Mouse (Mus musculus) liver, adult 2 months (tissue): Measurements from ENCODE around the gene Atp8b5. TPM values are rescaled to one million over a fixed set of nuclear protein-coding genes. Genes with fewer than 3 reads are reported as not detected.

ENCODE experiments used
- DNase-seq: peaks from one replicate; pipeline ENCODE4 v3.0.0-alpha.2; 2011; ENCODE audit warnings: low read depth, low spot score; ENCODE audit errors: extremely low read depth
- H3K27ac ChIP-seq: fragments of 200-500 bp; replicated peaks from 2 replicates; pipeline ENCODE4 v1.5.1; 2012; ENCODE audit warnings: low read depth, mild to moderate bottlenecking, control low read depth, inconsistent platforms, low read length; ENCODE audit not compliant: insufficient read depth
- H3K27me3 ChIP-seq: fragments of 200-500 bp; 2 replicates; pipeline ENCODE4 v1.6.1; 2012; ENCODE audit warnings: mild to moderate bottlenecking, moderate library complexity, low read length, inconsistent platforms; ENCODE audit not compliant: control insufficient read depth, insufficient read depth
- H3K36me3 ChIP-seq: fragments of 200-500 bp; 2 replicates; pipeline ENCODE4 v1.6.1; 2012; ENCODE audit warnings: low read length, inconsistent platforms; ENCODE audit not compliant: control insufficient read depth, insufficient read depth
- H3K4me1 ChIP-seq: fragments of 200-500 bp; 2 replicates; pipeline ENCODE4 v1.6.1; 2011; ENCODE audit warnings: low read length; ENCODE audit not compliant: control insufficient read depth, insufficient read depth
- H3K4me3 ChIP-seq: fragments of 200-500 bp; 2 replicates; pipeline ENCODE4 v1.5.1; 2011; ENCODE audit warnings: low read depth, mild to moderate bottlenecking, control low read depth, low read length, moderate library complexity; ENCODE audit not compliant: insufficient read depth
- H3K79me2 ChIP-seq: fragments of 200-500 bp; 2 replicates; pipeline ENCODE4 v1.6.1; 2012; ENCODE audit warnings: inconsistent platforms, mild to moderate bottlenecking, low read length, moderate library complexity; ENCODE audit not compliant: control insufficient read depth, insufficient read depth
- H3K9ac ChIP-seq: fragments of 200-500 bp; 2 replicates; pipeline ENCODE4 v1.6.1; 2012; ENCODE audit warnings: low read depth, mild to moderate bottlenecking, control low read depth, inconsistent platforms, low read length
- CTCF ChIP-seq: fragments of 200-500 bp; IDR thresholded peaks from 2 replicates; pipeline ENCODE4 v1.5.1; 2011; ENCODE audit warnings: low read depth, low read length, control low read depth
- POLR2A ChIP-seq: fragments of 200-500 bp; IDR thresholded peaks from 2 replicates; pipeline ENCODE4 v1.6.1; 2011; ENCODE audit warnings: low read length, control low read depth; ENCODE audit not compliant: insufficient read depth; ENCODE audit errors: extremely low read depth
- WGBS: fragments of 180-500 bp; shearing (Covaris S2); methylation state at CpG from one replicate; pipeline ENCODE4 v1.1.7; 2018; 5-methylcytosine and 5-hydroxymethylcytosine counted together
- polyA plus RNA-seq: library from polyadenylated mRNA; depleted of rRNA; stranded (reverse); fragments of >200 nt; gene quantifications from 2 replicates; pipeline ENCODE4 v1.2.3, GENCODE M21; 2012
- total RNA-seq: library from RNA; depleted of rRNA; stranded (reverse); fragments of >200 nt; gene quantifications from 2 replicates; pipeline ENCODE4 v1.2.3, GENCODE M21; 2014

Atp8b5 gene
- total and polyA plus RNA-seq, 2 experiments, result 0.28 to 0.44 TPM

DNA sequence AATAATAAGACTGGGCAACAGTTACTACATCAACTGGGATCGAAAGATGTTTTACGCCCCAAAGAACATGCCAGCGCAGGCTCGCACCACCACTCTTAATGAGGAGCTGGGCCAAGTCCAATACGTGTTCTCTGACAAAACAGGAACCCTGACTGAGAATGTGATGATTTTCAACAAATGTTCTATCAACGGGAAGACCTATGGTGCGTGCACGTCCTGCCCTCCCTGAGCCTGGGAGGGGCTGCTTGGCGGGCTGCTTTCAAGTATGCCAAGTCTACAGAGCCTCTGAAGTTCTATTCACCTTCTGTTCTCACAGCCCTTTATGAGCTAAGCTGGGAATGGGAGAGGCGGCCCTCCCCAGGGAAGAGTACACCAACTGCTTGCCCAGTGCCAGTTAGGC is 75.5 kb downstream of the Atp8b5 start:
- Histone ChIP-seq H3K79me2 (no peaks in the 10 kb centered on the region), H3K9ac (no peak overlapping the region), H3K27me3 (no peaks in the 10 kb centered on the region), H3K4me1 (no peaks in the 10 kb centered on the region), H3K4me3 (no peak overlapping the region), H3K27ac (no peak overlapping the region), H3K36me3 (no peaks in the 10 kb centered on the region)
- 95% methylated on average over 10 of the region's 10 CpGs for WGBS
- TF ChIP-seq POLR2A (no peak), CTCF (no peak)
- DNase-seq, result no peak

- no peak overlapping the region for H3K27ac ChIP-seq
- H3K4me3 ChIP-seq, result no peak overlapping the region
- no peak for DNase-seq
- TF ChIP-seq CTCF (no peak), POLR2A (no peak)
- no peak overlapping the region for H3K9ac ChIP-seq
- peaks cover 9% of the 10 kb centered on the region for H3K4me1 ChIP-seq
- H3K79me2 ChIP-seq, result no peaks in the 10 kb centered on the region
- 84% methylated on average over 2 of the region's 2 CpGs for WGBS
- no peaks in the 10 kb centered on the region for H3K27me3 ChIP-seq
- no peaks in the 10 kb centered on the region for H3K36me3 ChIP-seq
Observed at GRCm38 (mm10) chr4:43344932-43345331, 78.0 kb downstream of the Atp8b5 start.

- peak; percentile 59 for DNase-seq
Observed at GRCm38 (mm10) chr4:43349206-43349605, 82.2 kb downstream of the Atp8b5 start.

DNA sequence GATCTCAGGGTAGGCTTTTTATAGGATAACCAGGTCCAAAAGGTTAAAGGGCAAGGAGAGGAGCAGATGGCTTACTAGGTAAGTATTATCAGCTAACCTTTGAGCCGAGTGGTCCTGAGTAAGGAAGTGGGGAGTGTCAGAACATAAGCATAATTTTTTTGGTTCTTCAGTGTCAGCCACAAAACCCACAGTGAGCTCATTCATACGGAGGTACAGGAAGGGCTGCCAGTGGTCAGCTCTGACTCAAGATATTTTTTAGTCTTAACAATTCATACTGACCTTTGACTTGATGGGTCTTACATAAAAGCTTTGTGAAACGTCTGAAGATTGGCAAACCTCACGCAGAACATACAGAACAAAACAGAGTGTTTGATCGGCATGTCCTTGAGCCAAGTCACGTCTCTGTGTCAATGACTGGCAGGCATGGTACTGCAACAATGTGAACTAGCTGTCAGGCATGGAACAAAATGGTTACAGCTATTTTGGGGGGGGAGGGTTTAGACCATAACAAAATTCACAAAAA is 83.1 kb downstream of the Atp8b5 start:
- H3K36me3 ChIP-seq, result no peaks in the 10 kb centered on the region
- peak; percentile 76 for DNase-seq
- H3K4me1 ChIP-seq, result peaks cover 12% of the 10 kb centered on the region
- H3K79me2 ChIP-seq, result no peaks in the 10 kb centered on the region
- TF ChIP-seq CTCF (no peak), POLR2A (no peak)
- H3K4me3 ChIP-seq, result no peak overlapping the region
- H3K27ac ChIP-seq, result no peak overlapping the region
- 18% methylated on average over 6 of the region's 6 CpGs for WGBS
- no peaks in the 10 kb centered on the region for H3K27me3 ChIP-seq
- H3K9ac ChIP-seq, result no peak overlapping the region

More at GRCm38 (mm10) chr4:43349206-43349605, 82.2 kb downstream of the Atp8b5 start:
- Histone ChIP-seq H3K36me3 (no peaks in the 10 kb centered on the region), H3K4me3 (no peak overlapping the region), H3K79me2 (no peaks in the 10 kb centered on the region), H3K27me3 (no peaks in the 10 kb centered on the region), H3K9ac (no peak overlapping the region), H3K27ac (peak overlapping the region; percentile 31; the same call in 1 of the 2 replicates), H3K4me1 (peaks cover 12% of the 10 kb centered on the region)
- WGBS, result 59% methylated on average over 5 of the region's 5 CpGs
- no peak for TF ChIP-seq POLR2A

GRCm38 (mm10) chr4:43353662-43354061 is 86.7 kb downstream of the Atp8b5 start:
- DNase-seq, result peak; percentile 13
- Histone ChIP-seq H3K36me3 (no peaks in the 10 kb centered on the region), H3K27ac (no peak overlapping the region), H3K9ac (no peak overlapping the region), H3K79me2 (no peaks in the 10 kb centered on the region), H3K27me3 (no peaks in the 10 kb centered on the region), H3K4me1 (peaks cover 12% of the 10 kb centered on the region), H3K4me3 (no peak overlapping the region)
- TF ChIP-seq POLR2A, result no peak
- no peak for TF ChIP-seq CTCF
- 87% methylated on average over 6 of the region's 6 CpGs for WGBS

GRCm38 (mm10) chr4:43364914-43365560 is 98.1 kb downstream of the Atp8b5 start:
- H3K36me3 ChIP-seq, result no peaks in the 10 kb centered on the region
- peak; percentile 81 for DNase-seq
- H3K27ac ChIP-seq, result no peak overlapping the region
- WGBS, result 49% methylated on average over 11 of the region's 11 CpGs
- H3K4me1 ChIP-seq, result peaks cover 4% of the 10 kb centered on the region; the same call in 1 of the 2 replicates
- no peaks in the 10 kb centered on the region for H3K27me3 ChIP-seq
- TF ChIP-seq POLR2A (no peak), CTCF (no peak)
- H3K4me3 ChIP-seq, result no peak overlapping the region
- H3K79me2 ChIP-seq, result no peaks in the 10 kb centered on the region
- H3K9ac ChIP-seq, result no peak overlapping the region
